ENCODE assay signal across 9 mouse cellular contexts in the genomic region with DNA sequence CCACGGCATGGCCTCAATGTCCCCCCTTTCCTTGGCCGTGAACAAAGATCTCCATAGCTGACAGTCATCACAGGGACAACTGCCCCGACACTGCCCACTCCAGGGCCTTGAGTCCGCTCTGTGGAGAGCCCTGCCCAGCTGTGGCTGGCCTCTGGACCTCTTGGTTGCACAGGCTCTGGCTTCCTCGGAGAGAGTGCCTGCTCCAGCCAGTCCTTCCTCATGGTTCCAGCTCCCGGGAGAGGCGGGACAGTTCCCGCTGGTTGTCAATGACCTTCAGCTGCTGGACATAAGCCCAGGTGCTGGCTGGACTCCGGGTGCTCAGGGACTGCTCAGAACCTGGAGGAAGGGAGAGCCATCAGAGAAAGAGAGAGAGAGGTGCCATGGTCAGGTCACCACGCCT. TPM values are rescaled to one million over a fixed set of nuclear protein-coding genes. Genes with fewer than 3 reads are reported as not detected.
DNase-seq lines count a peak whose midpoint lies in the region; ATAC-seq lines count a peak whose summit lies in the region.
"Had no signal": no experiment of that assay in that cellular context is flagged by ENCODE, and none has a peak within 500 bp of the region (broad histone marks: within the 10 kb centered on the region; RNA-seq: fewer than 3 reads in every experiment).

No protein-coding gene starts in this region.

- DNase-seq in ovary, postnatal 36 days (ENCODE audit: low spot score): peak; percentile 67
- no peak for DNase-seq in ovary, postnatal 14 days (ENCODE audit: low spot score)
- DNase-seq in embryonic facial prominence, embryonic 14.5 days (ENCODE audit: low spot score): no peak
- DNase-seq in cerebellum, postnatal 14 days: no peak
- no peak for DNase-seq in c-Kit-positive CD71-positive TER-119-positive erythroid progenitor cells, embryonic 14.5 days (ENCODE audit: low spot score)
- no peak for DNase-seq in cerebellum, adult 9-10 months

- ATAC-seq in embryonic facial prominence, embryonic 14.5 days (ENCODE audit: low read depth): no peak
- ATAC-seq in heart, embryonic 15.5 days (replicated peaks; ENCODE audit: insufficient number of reproducible peaks, insufficient read depth, low FRiP score, low read depth): no peak
- no peak for ATAC-seq in liver, embryonic 12.5 days

- H3K4me2 ChIP-seq in embryonic facial prominence, embryonic 14.5 days (ENCODE audit: low read depth, low read length): no peak overlapping the region
- no peak overlapping the region for H3K4me2 ChIP-seq in heart, embryonic 15.5 days
- H3K4me2 ChIP-seq in liver, embryonic 12.5 days: peak overlapping the region; percentile 26; the same call in 1 of the 2 replicates
- H3K4me2 ChIP-seq: neural tube, embryonic 12.5 days had no signal

- no peaks in the 10 kb centered on the region for H3K36me3 ChIP-seq in embryonic facial prominence, embryonic 14.5 days (ENCODE audit: control insufficient read depth, insufficient read depth, low read length)
- H3K36me3 ChIP-seq in heart, embryonic 15.5 days: peaks cover 4% of the 10 kb centered on the region; the same call in 1 of the 2 replicates
- peaks cover 5% of the 10 kb centered on the region for H3K36me3 ChIP-seq in liver, embryonic 12.5 days
- H3K36me3 ChIP-seq: neural tube, embryonic 12.5 days had no signal

- no peak overlapping the region for H3K27ac ChIP-seq in embryonic facial prominence, embryonic 14.5 days (replicated peaks; ENCODE audit: low read depth, low read length)
- H3K27ac ChIP-seq in heart, embryonic 15.5 days: peak overlapping the region; percentile 35
- H3K27ac ChIP-seq in liver, embryonic 12.5 days: peak overlapping the region; percentile 11
- H3K27ac ChIP-seq: neural tube, embryonic 12.5 days had no signal

- no peaks in the 10 kb centered on the region for H3K9me3 ChIP-seq in embryonic facial prominence, embryonic 14.5 days (ENCODE audit: control insufficient read depth, low read length)
- no peaks in the 10 kb centered on the region for H3K9me3 ChIP-seq in heart, embryonic 15.5 days (replicated peaks)
- no peaks in the 10 kb centered on the region for H3K9me3 ChIP-seq in liver, embryonic 12.5 days (replicated peaks)
- H3K9me3 ChIP-seq: neural tube, embryonic 12.5 days had no signal

- H3K4me3 ChIP-seq in embryonic facial prominence, embryonic 14.5 days (ENCODE audit: low read depth, low read length): no peak overlapping the region
- no peak overlapping the region for H3K4me3 ChIP-seq in heart, embryonic 15.5 days
- no peak overlapping the region for H3K4me3 ChIP-seq in liver, embryonic 12.5 days
- H3K4me3 ChIP-seq: neural tube, embryonic 12.5 days had no signal

- WGBS in embryonic facial prominence, embryonic 14.5 days: 73% methylated on average over 7 of the region's 10 CpGs
- WGBS in heart, embryonic 15.5 days: 37% methylated on average over 10 of the region's 10 CpGs
- WGBS in liver, embryonic 12.5 days (ENCODE audit: insufficient replicate concordance): 63% methylated on average over 10 of the region's 10 CpGs

- no peaks in the 10 kb centered on the region for H3K27me3 ChIP-seq in embryonic facial prominence, embryonic 14.5 days (replicated peaks; ENCODE audit: control insufficient read depth, insufficient read depth, low read length)
- H3K27me3 ChIP-seq in heart, embryonic 15.5 days: no peaks in the 10 kb centered on the region
- no peaks in the 10 kb centered on the region for H3K27me3 ChIP-seq in liver, embryonic 12.5 days (replicated peaks)
- H3K27me3 ChIP-seq: neural tube, embryonic 12.5 days had no signal

- H3K9ac ChIP-seq in embryonic facial prominence, embryonic 14.5 days (ENCODE audit: low read depth, low read length): peak overlapping the region; percentile 22; the same call in 1 of the 2 replicates
- H3K9ac ChIP-seq in heart, embryonic 15.5 days: no peak overlapping the region
- no peak overlapping the region; the same call in none of the 2 replicates for H3K9ac ChIP-seq in liver, embryonic 12.5 days
- H3K9ac ChIP-seq: neural tube, embryonic 12.5 days had no signal

- H3K4me1 ChIP-seq in embryonic facial prominence, embryonic 14.5 days (ENCODE audit: control insufficient read depth, insufficient read depth, low read length): peaks cover 12% of the 10 kb centered on the region
- H3K4me1 ChIP-seq in heart, embryonic 15.5 days (replicated peaks): peaks cover 69% of the 10 kb centered on the region
- peaks cover 64% of the 10 kb centered on the region for H3K4me1 ChIP-seq in liver, embryonic 12.5 days

RNA-seq across cellular contexts. Expression of gene Endou, which starts 14.2 kb away (rescaled TPM):
- polyA plus RNA-seq in embryonic facial prominence, embryonic 14.5 days (2014; fragmentation: Nextera tagmentation; extraction: Ambion mirVana): 4.1 and 6.2 TPM in 2 replicates
- polyA plus RNA-seq in heart, embryonic 15.5 days (2015; fragmentation: Nextera tagmentation; extraction: Ambion mirVana): 0.86 and 3.5 TPM in 2 replicates
- polyA plus RNA-seq in liver, embryonic 12.5 days (2016; fragmentation: Nextera tagmentation; extraction: Ambion mirVana): not detected in 2 replicates

RNA-seq across cellular contexts. Expression of gene Rapgef3, which starts 22.4 kb away (rescaled TPM):
- polyA plus RNA-seq in embryonic facial prominence, embryonic 14.5 days (2014; fragmentation: Nextera tagmentation; extraction: Ambion mirVana): 8.0 and 8.3 TPM in 2 replicates
- polyA plus RNA-seq in heart, embryonic 15.5 days (2015; fragmentation: Nextera tagmentation; extraction: Ambion mirVana): 20.0 and 24.0 TPM in 2 replicates
- 3.5 and 3.9 TPM in 2 replicates for polyA plus RNA-seq in liver, embryonic 12.5 days (2016; fragmentation: Nextera tagmentation; extraction: Ambion mirVana)

RNA-seq across cellular contexts. Expression of gene Slc48a1, which starts 33.0 kb away (rescaled TPM):
- 37.5 and 41.9 TPM in 2 replicates for polyA plus RNA-seq in embryonic facial prominence, embryonic 14.5 days (2014; fragmentation: Nextera tagmentation; extraction: Ambion mirVana)
- polyA plus RNA-seq in heart, embryonic 15.5 days (2015; fragmentation: Nextera tagmentation; extraction: Ambion mirVana): 64.3 and 76.8 TPM in 2 replicates
- polyA plus RNA-seq in liver, embryonic 12.5 days (2016; fragmentation: Nextera tagmentation; extraction: Ambion mirVana): 83.8 and 88.7 TPM in 2 replicates

RNA-seq across cellular contexts. Expression of gene Rpap3, which starts 39.7 kb away (rescaled TPM):
- polyA plus RNA-seq in embryonic facial prominence, embryonic 14.5 days (2014; fragmentation: Nextera tagmentation; extraction: Ambion mirVana): 25.4 and 29.6 TPM in 2 replicates
- polyA plus RNA-seq in heart, embryonic 15.5 days (2015; fragmentation: Nextera tagmentation; extraction: Ambion mirVana): 16.8 and 18.7 TPM in 2 replicates
- 19.5 and 20.0 TPM in 2 replicates for polyA plus RNA-seq in liver, embryonic 12.5 days (2016; fragmentation: Nextera tagmentation; extraction: Ambion mirVana)
